Mouse (Mus musculus): ENCODE results near the gene Rps6kc1.

- no peak for TF ChIP-seq GATA1 (IDR thresholded peaks at IDR 0.05; ENCODE audit: low read length)
- TF ChIP-seq TAL1 (IDR thresholded peaks at IDR 0.05; ENCODE audit: low read length): no peak
Observed at GRCm38 (mm10) chr1:190728111-190728651, 183.4 kb downstream of the Rps6kc1 start.

All from erythroblast, embryonic 14.5 days (primary cell).